In the genomic region with DNA sequence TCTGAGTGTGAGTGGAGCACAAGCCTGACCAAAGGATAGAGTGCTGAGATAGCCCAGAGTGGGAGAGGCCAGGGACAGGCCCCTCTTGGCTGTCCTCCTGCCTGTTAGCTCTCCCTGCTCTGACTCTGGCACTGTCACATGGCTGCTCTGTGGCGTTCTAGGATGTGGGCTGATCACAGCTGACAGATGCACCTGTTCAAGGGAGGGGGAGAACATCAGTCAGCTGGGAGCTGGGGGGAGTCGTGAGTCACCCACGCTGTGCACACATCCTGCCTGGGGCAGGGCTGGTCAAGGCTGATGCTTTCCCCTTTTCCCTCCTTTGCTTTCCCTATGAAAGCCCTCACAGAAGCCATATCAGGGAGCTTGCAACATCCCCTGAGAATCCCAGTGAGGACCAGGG, we compare ENCODE assay signal across 12 mouse cellular contexts. TPM values are rescaled to one million over a fixed set of nuclear protein-coding genes. Genes with fewer than 3 reads are reported as not detected.
DNase-seq lines count a peak whose midpoint lies in the region; ATAC-seq lines count a peak whose summit lies in the region.
"Had no signal": no experiment of that assay in that cellular context is flagged by ENCODE, and none has a peak within 500 bp of the region (broad histone marks: within the 10 kb centered on the region; RNA-seq: fewer than 3 reads in every experiment).

No protein-coding gene starts in this region.

- ATAC-seq in hindbrain, embryonic 16.5 days = no peak
- no peak for ATAC-seq in intestine, embryonic 16.5 days

- no peaks in the 10 kb centered on the region for H3K36me3 ChIP-seq in hindbrain, embryonic 16.5 days (ENCODE audit: control insufficient read depth, insufficient read depth, low read length)
- no peaks in the 10 kb centered on the region for H3K36me3 ChIP-seq in intestine, embryonic 16.5 days (ENCODE audit: control insufficient read depth, insufficient read depth, low read length)
- H3K36me3 ChIP-seq: lung, embryonic 15.5 days had no signal

- DNase-seq in adrenal gland, postnatal 14 days = peak; percentile 44
- DNase-seq in adrenal gland, postnatal 10 days = no peak
- DNase-seq in left cerebral cortex, adult 18-20 months (ENCODE audit: low spot score in 2 of 2) = peak; percentile 64 to 68
- DNase-seq in left cerebral cortex, postnatal 4 days = no peak
- peak; percentile 66 to 77 for DNase-seq in thymus, adult 18-20 months
- DNase-seq in adipocyte (ENCODE audit: low spot score) = no peak
- DNase-seq: cerebellum, adult 18-20 months; heart, postnatal 36 days; kidney, postnatal 4 days had no signal

- intact Hi-C loops in left cerebral cortex, postnatal 4 days (cut with DNase I) = no loop called here

- peaks cover 35% of the 10 kb centered on the region for H3K4me1 ChIP-seq in hindbrain, embryonic 16.5 days (ENCODE audit: control insufficient read depth, insufficient read depth, low read depth, low read length)
- H3K4me1 ChIP-seq in intestine, embryonic 16.5 days (ENCODE audit: control insufficient read depth, insufficient read depth, low read length) = peaks cover 4% of the 10 kb centered on the region; the same call in 1 of the 2 replicates

- 31% methylated on average over 3 of the region's 3 CpGs for WGBS in hindbrain, embryonic 16.5 days
- 36% methylated on average over 3 of the region's 3 CpGs for WGBS in intestine, embryonic 16.5 days

- H3K9ac ChIP-seq in hindbrain, embryonic 16.5 days (ENCODE audit: low read depth, low read length) = peak overlapping the region; percentile 43; the same call in 1 of the 2 replicates
- no peak overlapping the region for H3K9ac ChIP-seq in intestine, embryonic 16.5 days (ENCODE audit: low read depth, low read length)
- H3K9ac ChIP-seq: lung, embryonic 15.5 days had no signal

- no peaks in the 10 kb centered on the region for H3K27me3 ChIP-seq in hindbrain, embryonic 16.5 days (replicated peaks; ENCODE audit: control insufficient read depth, insufficient read depth, low read length)
- H3K27me3 ChIP-seq in intestine, embryonic 16.5 days (replicated peaks; ENCODE audit: control insufficient read depth, insufficient read depth, low read length) = no peaks in the 10 kb centered on the region
- H3K27me3 ChIP-seq: lung, embryonic 15.5 days had no signal

- H3K4me2 ChIP-seq in hindbrain, embryonic 16.5 days (ENCODE audit: low read length) = peak overlapping the region; percentile 76; the same call in 1 of the 2 replicates
- no peak overlapping the region for H3K4me2 ChIP-seq in intestine, embryonic 16.5 days (ENCODE audit: low read depth, low read length)
- H3K4me2 ChIP-seq: lung, embryonic 15.5 days had no signal

- H3K4me3 ChIP-seq in hindbrain, embryonic 16.5 days (ENCODE audit: low read length) = no peak overlapping the region
- no peak overlapping the region for H3K4me3 ChIP-seq in intestine, embryonic 16.5 days (ENCODE audit: low read length)
- H3K4me3 ChIP-seq: lung, embryonic 15.5 days had no signal

- no peaks in the 10 kb centered on the region for H3K9me3 ChIP-seq in hindbrain, embryonic 16.5 days (ENCODE audit: control insufficient read depth, low read length)
- H3K9me3 ChIP-seq in intestine, embryonic 16.5 days (ENCODE audit: control insufficient read depth, low read length) = no peaks in the 10 kb centered on the region
- H3K9me3 ChIP-seq: lung, embryonic 15.5 days had no signal

- H3K27ac ChIP-seq in hindbrain, embryonic 16.5 days (ENCODE audit: low read depth, low read length) = no peak overlapping the region
- H3K27ac ChIP-seq in intestine, embryonic 16.5 days (ENCODE audit: low read length) = no peak overlapping the region
- H3K27ac ChIP-seq: lung, embryonic 15.5 days had no signal

RNA-seq across cellular contexts. Expression of a gene that starts 3.6 kb away (rescaled TPM):
- total RNA-seq in adrenal gland, postnatal 14 days (2021) = 5.1 and 5.3 TPM in 2 replicates
- total RNA-seq in adrenal gland, postnatal 10 days (2021) = 1 to 10 TPM; 3.5 to 4.3 TPM
- total RNA-seq in left cerebral cortex, adult 18-20 months (2021) = 100 to 1,000 TPM; 114 to 130 TPM
- 10 to 100 TPM; 32.3 to 36.6 TPM for total RNA-seq in left cerebral cortex, postnatal 4 days (2021)
- 15.4 and 20.0 TPM in 2 replicates for polyA plus RNA-seq in hindbrain, embryonic 16.5 days (2015; fragmentation: Nextera tagmentation; extraction: Ambion mirVana)
- polyA plus RNA-seq in intestine, embryonic 16.5 days (2015; fragmentation: Nextera tagmentation; extraction: Ambion mirVana) = 3.4 and 4.0 TPM in 2 replicates

RNA-seq across cellular contexts. Expression of a gene that starts 23.0 kb away (rescaled TPM):
- 0.19 and 0.26 TPM in 2 replicates for total RNA-seq in adrenal gland, postnatal 14 days (2021)
- under 1 TPM; 0.09 to 0.12 TPM for total RNA-seq in adrenal gland, postnatal 10 days (2021)
- total RNA-seq in left cerebral cortex, adult 18-20 months (2021) = under 1 TPM; 0.49 to 0.53 TPM
- not detected for total RNA-seq in left cerebral cortex, postnatal 4 days (2021)
- polyA plus RNA-seq in hindbrain, embryonic 16.5 days (2015; fragmentation: Nextera tagmentation; extraction: Ambion mirVana) = 0.05 and 0.06 TPM in 2 replicates
- 0.56 and 0.58 TPM in 2 replicates for polyA plus RNA-seq in intestine, embryonic 16.5 days (2015; fragmentation: Nextera tagmentation; extraction: Ambion mirVana)

Comparison
In these comparisons a context has a peak if more than half of its experiments do, and no peak if none do; other contexts are left out.
1. DNase-seq: peak in adrenal gland, postnatal 14 days (single experiment), left cerebral cortex, adult 18-20 months (2 of 2) and thymus, adult 18-20 months (2 of 2); none in adrenal gland, postnatal 10 days (single experiment), left cerebral cortex, postnatal 4 days (single experiment) and adipocyte (single experiment).